Mouse (Mus musculus) stomach, embryonic 14.5 days (tissue): ENCODE measurements at regions not wholly inside any gene's neighbourhood (a gene's known extent, or its start where the extent isn't known, plus 50 kb on each side); places are given as distances from the start of the nearest gene placed in this dataset.
A peak's percentile ranks its signal among the peaks of the same experiment; 100 is the strongest.

Source experiments
- ATAC-seq: fragments of 200-750 bp; cut with Nextera tagmentation; 2 replicates; pipeline ENCODE4 v1.8.0; 2017; ENCODE audit warnings: low read depth, moderate TSS enrichment; ENCODE audit not compliant: insufficient number of reproducible peaks, insufficient read depth, low FRiP score
- H3K27ac ChIP-seq: fragments of 300-500 bp; sonication (generic); 2 replicates; pipeline ENCODE4 v1.5.1; 2014; ENCODE audit warnings: mild to moderate bottlenecking, low read length, moderate library complexity, mixed read lengths
- H3K27me3 ChIP-seq: fragments of 300-500 bp; sonication (generic); 2 replicates; pipeline ENCODE4 v1.6.1; 2014; ENCODE audit warnings: low read length, control low read depth, mixed read lengths; ENCODE audit not compliant: control insufficient read depth, insufficient read depth
- H3K36me3 ChIP-seq: fragments of 300-500 bp; sonication (generic); 2 replicates; pipeline ENCODE4 v1.6.1; 2014; ENCODE audit warnings: mild to moderate bottlenecking, control low read depth, low read length, moderate library complexity, mixed read lengths; ENCODE audit not compliant: control insufficient read depth, insufficient read depth
- H3K4me1 ChIP-seq: fragments of 300-500 bp; sonication (generic); 2 replicates; pipeline ENCODE4 v1.6.1; 2014; ENCODE audit warnings: low read length, control low read depth, mixed read lengths; ENCODE audit not compliant: control insufficient read depth, insufficient read depth
- H3K4me2 ChIP-seq: fragments of 300-500 bp; sonication (generic); replicated peaks from 2 replicates; pipeline ENCODE4 v1.6.1; 2014; ENCODE audit warnings: low read depth, low read length, control low read depth
- H3K4me3 ChIP-seq: fragments of 300-500 bp; sonication (generic); 2 replicates; pipeline ENCODE4 v1.5.1; 2014; ENCODE audit warnings: low read depth, low read length, control low read depth
- H3K9ac ChIP-seq: fragments of 300-500 bp; sonication (generic); replicated peaks from 2 replicates; pipeline ENCODE4 v1.6.1; 2014; ENCODE audit warnings: low read depth, mild to moderate bottlenecking, control low read depth, low read length, moderate library complexity, mixed read lengths
- H3K9me3 ChIP-seq: fragments of 300-500 bp; sonication (generic); 2 replicates; pipeline ENCODE4 v1.6.1; 2016; ENCODE audit warnings: low read depth, low read length, control low read depth; ENCODE audit not compliant: control insufficient read depth
- WGBS: fragments of 180-500 bp; shearing (Covaris S2); extraction: QIAGEN DNeasy Blood & Tissue Kit; methylation state at CpG from one replicate; pipeline ENCODE4 v1.1.7; 2014; 5-methylcytosine and 5-hydroxymethylcytosine counted together

GRCm38 (mm10) chr4:55188716-55189115 is 161.1 kb upstream of the Rad23b start:
- no peak for ATAC-seq
- Histone ChIP-seq H3K9me3 (no peaks in the 10 kb centered on the region), H3K4me3 (no peak overlapping the region), H3K9ac (no peak overlapping the region), H3K4me2 (no peak overlapping the region), H3K4me1 (no peaks in the 10 kb centered on the region), H3K27me3 (no peaks in the 10 kb centered on the region), H3K27ac (no peak overlapping the region), H3K36me3 (no peaks in the 10 kb centered on the region)
- WGBS, result 86% methylated on average over 7 of the region's 7 CpGs

- H3K27me3 ChIP-seq, result no peaks in the 10 kb centered on the region
- WGBS, result 82% methylated on average over 6 of the region's 6 CpGs
- no peaks in the 10 kb centered on the region for H3K4me1 ChIP-seq
Observed at GRCm38 (mm10) chr4:55190586-55190985, 159.3 kb upstream of the Rad23b start.

GRCm38 (mm10) chr4:55194061-55194460 is 155.8 kb upstream of the Rad23b start:
- no peak overlapping the region for H3K27ac ChIP-seq
- no peak for ATAC-seq
- no peaks in the 10 kb centered on the region for H3K27me3 ChIP-seq
- H3K4me2 ChIP-seq, result no peak overlapping the region
- no peaks in the 10 kb centered on the region for H3K36me3 ChIP-seq
- no peak overlapping the region for H3K4me3 ChIP-seq
- 91% methylated on average over 1 of the region's 1 CpGs for WGBS
- no peaks in the 10 kb centered on the region for H3K4me1 ChIP-seq
- H3K9me3 ChIP-seq, result no peaks in the 10 kb centered on the region
- no peak overlapping the region for H3K9ac ChIP-seq

More at GRCm38 (mm10) chr4:55190586-55190985, 159.3 kb upstream of the Rad23b start:
- ATAC-seq, result no peak
- Histone ChIP-seq H3K4me3 (no peak overlapping the region), H3K9me3 (no peaks in the 10 kb centered on the region), H3K4me2 (no peak overlapping the region), H3K27ac (no peak overlapping the region), H3K9ac (no peak overlapping the region), H3K36me3 (no peaks in the 10 kb centered on the region)

GRCm38 (mm10) chr4:55194552-55194951 is 155.3 kb upstream of the Rad23b start:
- Histone ChIP-seq H3K27ac (no peak overlapping the region), H3K4me2 (no peak overlapping the region), H3K4me1 (no peaks in the 10 kb centered on the region), H3K4me3 (no peak overlapping the region), H3K9ac (no peak overlapping the region), H3K9me3 (no peaks in the 10 kb centered on the region), H3K36me3 (no peaks in the 10 kb centered on the region), H3K27me3 (no peaks in the 10 kb centered on the region)
- no peak for ATAC-seq
- 87% methylated on average over 4 of the region's 4 CpGs for WGBS

GRCm38 (mm10) chr4:55203731-55204710 is 145.8 kb upstream of the Rad23b start:
- H3K4me2 ChIP-seq, result no peak overlapping the region
- ATAC-seq, result no peak

GRCm38 (mm10) chr4:55206226-55206625 is 143.6 kb upstream of the Rad23b start:
- Histone ChIP-seq H3K4me2 (no peak overlapping the region), H3K9ac (no peak overlapping the region), H3K27ac (no peak overlapping the region), H3K27me3 (no peaks in the 10 kb centered on the region), H3K9me3 (no peaks in the 10 kb centered on the region), H3K4me3 (no peak overlapping the region), H3K4me1 (no peaks in the 10 kb centered on the region), H3K36me3 (no peaks in the 10 kb centered on the region)
- ATAC-seq, result no peak
- WGBS, result 86% methylated on average over 3 of the region's 3 CpGs

More at GRCm38 (mm10) chr4:55203731-55204710, 145.8 kb upstream of the Rad23b start:
- H3K9ac ChIP-seq, result no peak overlapping the region
- no peaks in the 10 kb centered on the region for H3K4me1 ChIP-seq
- H3K27ac ChIP-seq, result no peak overlapping the region
- no peaks in the 10 kb centered on the region for H3K9me3 ChIP-seq
- 50% methylated on average over 20 of the region's 20 CpGs for WGBS
- no peaks in the 10 kb centered on the region for H3K27me3 ChIP-seq
- no peaks in the 10 kb centered on the region for H3K36me3 ChIP-seq
- no peak overlapping the region for H3K4me3 ChIP-seq

- WGBS, result 46% methylated on average over 13 of the region's 13 CpGs
- Histone ChIP-seq H3K4me3 (no peak overlapping the region), H3K36me3 (no peaks in the 10 kb centered on the region), H3K9me3 (no peaks in the 10 kb centered on the region), H3K27ac (no peak overlapping the region), H3K9ac (no peak overlapping the region; the same call in 1 of the 2 replicates), H3K27me3 (no peaks in the 10 kb centered on the region), H3K4me1 (no peaks in the 10 kb centered on the region), H3K4me2 (no peak overlapping the region)
- no peak for ATAC-seq
Observed at GRCm38 (mm10) chr4:55207749-55208385, 142.0 kb upstream of the Rad23b start.

- ATAC-seq, result no peak
- H3K4me3 ChIP-seq, result no peak overlapping the region
- no peak overlapping the region; the same call in 1 of the 2 replicates for H3K9ac ChIP-seq
- WGBS, result 19% methylated on average over 21 of the region's 21 CpGs
- H3K4me1 ChIP-seq, result no peaks in the 10 kb centered on the region
- peak overlapping the region; percentile 7; the same call in 1 of the 2 replicates for H3K4me2 ChIP-seq
- H3K27ac ChIP-seq, result no peak overlapping the region
- H3K27me3 ChIP-seq, result no peaks in the 10 kb centered on the region
- no peaks in the 10 kb centered on the region for H3K9me3 ChIP-seq
- H3K36me3 ChIP-seq, result no peaks in the 10 kb centered on the region
Observed at GRCm38 (mm10) chr4:55208386-55209345, 141.2 kb upstream of the Rad23b start.
